Mouse (Mus musculus) gastrocnemius, postnatal 10 days (tissue): ENCODE measurements around the gene Ddn. TPM values are rescaled to one million over a fixed set of nuclear protein-coding genes. Genes with fewer than 3 reads are reported as not detected.
"Not testable (repeated sequence)": the region's sequence is repeated elsewhere in the genome, so short reads cannot be mapped to it uniquely, and the experiment has no call there.

Source experiments
- DNase-seq: peaks from one replicate; pipeline ENCODE4 v3.0.0; 2021; ENCODE audit warnings: mixed read lengths
- total RNA-seq, 2 experiments: library from RNA; stranded (reverse); gene quantifications; 2 replicates each; pipeline ENCODE4 v1.2.3; 2021

Gene Ddn
- total RNA-seq, 2 experiments from 2014 or later: 2.2 to 2.7 TPM

DNA sequence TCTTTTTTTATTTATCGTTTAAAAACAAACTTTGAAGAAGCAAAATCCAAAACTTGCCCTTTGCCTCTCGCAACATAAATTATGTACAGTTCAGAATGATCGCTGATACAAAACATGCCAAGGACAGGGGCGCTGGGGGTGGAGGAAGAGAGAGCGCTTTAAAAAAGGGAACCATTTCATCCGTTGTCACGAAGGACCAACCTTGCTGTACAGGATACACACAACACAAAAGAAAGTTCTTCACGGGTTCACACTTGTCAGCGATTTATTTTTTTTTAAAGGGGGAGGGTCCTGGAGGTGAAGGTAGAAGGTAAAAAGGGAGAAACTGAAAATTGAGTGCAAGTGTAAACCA, 22.4 kb upstream of the Ddn start:
- no peak for DNase-seq

DNA sequence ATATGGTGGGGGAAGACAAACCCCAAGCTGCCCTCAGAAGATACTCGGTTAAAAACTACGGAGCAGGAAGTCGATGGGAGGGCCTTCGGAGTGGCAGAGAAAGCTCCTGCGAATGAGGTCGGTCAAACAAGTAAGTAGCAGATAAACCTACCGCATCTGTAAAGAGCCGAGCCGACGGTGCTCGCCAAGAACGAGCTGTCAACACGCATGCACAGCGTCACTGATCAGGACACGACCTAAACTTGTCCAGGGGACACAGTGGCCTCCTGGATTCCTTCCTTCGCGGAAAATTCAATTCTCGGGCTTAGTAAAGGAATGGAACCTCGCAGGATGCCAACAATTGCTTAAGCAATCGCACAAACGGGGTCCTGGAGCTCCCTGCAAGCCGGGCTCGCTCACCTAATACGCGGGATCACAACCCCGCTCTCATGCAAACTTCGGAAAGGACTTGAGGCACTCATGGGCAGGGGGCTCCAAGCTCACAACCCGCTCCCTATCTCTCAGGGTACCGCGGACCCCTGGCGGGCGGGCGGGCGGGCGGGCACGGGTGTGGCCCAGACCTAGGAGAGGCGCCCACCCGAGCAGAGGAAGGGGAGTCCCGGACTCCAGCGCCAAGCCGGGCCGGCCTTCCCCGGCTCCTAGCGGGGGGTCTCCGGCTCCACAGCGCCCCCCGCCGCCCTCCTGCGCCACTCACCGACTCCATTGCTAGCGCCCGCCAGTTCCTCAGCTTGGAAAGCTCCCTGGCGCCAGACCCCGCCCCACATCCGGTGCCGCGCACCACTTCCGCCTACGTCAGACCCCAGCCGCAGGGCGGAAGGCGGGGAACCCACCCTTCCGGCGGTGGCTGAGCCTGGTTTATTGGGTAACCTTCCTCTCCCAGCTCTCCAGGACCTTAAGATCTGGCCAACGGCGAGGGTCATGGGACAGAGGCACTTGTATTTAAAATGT, 21.7 kb upstream of the Ddn start, which contains the start of gene Prkag1:
Gene Prkag1, minus strand, starts transcription at position 786 of the 948 bp plus-strand sequence.
- peak; percentile 97 for DNase-seq

DNA sequence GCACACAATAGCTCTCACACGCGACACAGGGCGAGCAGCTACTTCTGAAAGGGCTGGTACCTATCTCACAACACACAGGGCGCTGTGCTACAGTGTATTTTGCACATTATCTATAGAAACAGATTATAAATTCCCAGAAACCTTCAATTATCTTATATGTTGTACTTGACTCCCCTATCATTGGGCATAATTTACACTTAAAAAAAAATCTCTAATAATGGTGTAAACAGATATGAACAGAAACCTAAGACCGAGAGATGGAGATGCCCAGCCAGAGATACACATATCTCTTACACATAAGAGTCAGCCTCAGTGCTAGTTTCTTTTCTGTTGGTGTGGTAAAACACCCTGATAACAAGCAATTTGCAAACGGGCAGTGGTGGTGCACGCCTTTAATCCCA, 18.3 kb upstream of the Ddn start:
- DNase-seq: no peak

DNA sequence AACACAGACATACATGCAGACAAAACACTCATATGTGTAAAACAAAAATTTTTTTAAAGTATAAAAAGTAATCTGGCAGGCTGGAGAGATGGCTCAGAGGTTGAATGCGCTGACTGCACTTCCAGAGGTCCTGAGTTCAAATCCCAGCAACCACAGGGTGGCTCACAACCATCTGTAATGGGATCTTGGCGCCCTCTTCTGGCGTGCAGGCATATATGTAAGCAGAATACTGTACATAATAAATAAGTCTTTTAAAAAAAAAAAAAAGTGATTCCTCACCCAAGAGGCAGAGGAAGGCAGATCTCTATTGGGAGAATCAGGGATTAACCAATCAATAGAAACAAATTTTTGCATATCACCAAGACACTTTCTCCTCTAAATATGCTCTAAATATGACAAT, 14.1 kb upstream of the Ddn start:
- no peak for DNase-seq

DNA sequence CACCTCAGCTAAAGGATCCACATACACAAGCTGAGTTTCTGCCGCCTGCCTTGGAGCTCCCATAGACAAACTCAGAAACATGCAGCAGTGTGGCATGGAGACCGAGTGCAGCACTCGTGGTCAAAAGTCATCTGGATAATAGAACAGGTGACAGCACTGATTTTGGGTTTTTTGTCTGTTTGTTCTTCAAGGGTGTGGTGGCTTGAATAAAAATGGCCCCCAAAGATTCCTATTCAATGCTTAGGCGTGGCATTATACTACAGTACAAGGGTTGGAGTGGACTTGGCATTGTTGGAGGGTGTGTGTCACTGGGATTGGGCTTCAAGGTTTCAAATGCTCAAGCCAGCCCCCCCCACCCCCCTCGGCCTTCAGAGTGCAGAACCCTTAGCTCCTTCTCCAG, 12.9 kb upstream of the Ddn start:
- no peak for DNase-seq

DNA sequence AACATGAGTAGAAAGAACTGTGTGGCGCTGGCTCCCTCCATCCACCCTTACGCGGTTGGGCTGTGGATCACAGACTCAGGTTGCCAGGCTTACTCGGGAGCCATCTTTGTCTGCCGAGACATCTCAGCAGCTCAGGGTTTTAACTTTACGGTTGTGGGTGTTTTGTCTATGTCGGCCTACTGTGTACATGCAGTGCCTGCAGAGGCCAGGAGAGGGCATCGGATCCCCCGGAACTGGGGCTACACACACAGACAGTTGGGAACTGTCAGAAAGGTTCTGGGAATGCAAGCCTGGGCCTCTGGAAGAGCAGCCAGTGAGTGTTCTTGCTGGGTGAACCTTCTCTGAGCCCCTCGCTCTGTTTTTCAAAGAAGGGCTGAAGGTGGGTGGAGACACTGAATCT, 12.1 kb upstream of the Ddn start:
- DNase-seq: no peak

DNA sequence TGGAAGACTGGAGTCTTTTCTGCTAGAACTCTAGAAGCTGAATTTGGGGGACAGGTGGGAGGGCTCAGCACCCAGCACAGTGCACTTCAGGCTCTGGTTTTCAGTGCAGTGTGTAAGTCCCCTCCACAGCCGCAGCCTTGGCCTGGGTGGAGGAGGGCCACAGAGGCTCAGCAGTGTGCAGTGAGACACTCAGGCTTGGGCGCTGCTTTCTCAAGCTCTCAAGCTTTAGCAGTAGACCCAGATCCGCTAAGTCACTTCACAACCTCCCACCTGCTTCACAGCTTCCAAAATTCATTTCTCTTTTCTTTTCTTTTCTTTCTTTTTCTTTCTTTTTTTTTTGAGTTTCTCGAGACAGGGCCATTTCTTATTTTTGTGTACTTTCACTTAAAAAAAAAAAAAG, 11.6 kb upstream of the Ddn start:
- no peak for DNase-seq

DNA sequence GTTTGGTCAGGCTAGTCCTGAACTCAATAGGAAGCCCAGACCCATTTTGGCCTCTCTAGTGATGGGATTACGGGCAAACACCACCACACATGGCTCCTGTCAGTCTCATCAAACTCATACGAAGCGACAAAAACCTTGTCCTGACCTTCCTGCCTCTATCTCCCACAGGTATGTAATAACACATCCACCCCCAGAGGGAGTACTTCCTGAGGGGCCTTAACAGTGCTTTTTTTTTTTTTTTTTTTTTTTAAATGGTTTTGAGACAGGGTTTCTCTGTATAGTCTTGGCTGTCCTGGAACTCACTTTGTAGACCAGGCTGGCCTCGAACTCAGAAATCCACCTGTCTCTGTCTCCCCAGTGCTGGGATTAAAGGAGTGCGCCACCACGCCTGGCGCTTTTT, 8.9 kb upstream of the Ddn start:
- no peak for DNase-seq

DNA sequence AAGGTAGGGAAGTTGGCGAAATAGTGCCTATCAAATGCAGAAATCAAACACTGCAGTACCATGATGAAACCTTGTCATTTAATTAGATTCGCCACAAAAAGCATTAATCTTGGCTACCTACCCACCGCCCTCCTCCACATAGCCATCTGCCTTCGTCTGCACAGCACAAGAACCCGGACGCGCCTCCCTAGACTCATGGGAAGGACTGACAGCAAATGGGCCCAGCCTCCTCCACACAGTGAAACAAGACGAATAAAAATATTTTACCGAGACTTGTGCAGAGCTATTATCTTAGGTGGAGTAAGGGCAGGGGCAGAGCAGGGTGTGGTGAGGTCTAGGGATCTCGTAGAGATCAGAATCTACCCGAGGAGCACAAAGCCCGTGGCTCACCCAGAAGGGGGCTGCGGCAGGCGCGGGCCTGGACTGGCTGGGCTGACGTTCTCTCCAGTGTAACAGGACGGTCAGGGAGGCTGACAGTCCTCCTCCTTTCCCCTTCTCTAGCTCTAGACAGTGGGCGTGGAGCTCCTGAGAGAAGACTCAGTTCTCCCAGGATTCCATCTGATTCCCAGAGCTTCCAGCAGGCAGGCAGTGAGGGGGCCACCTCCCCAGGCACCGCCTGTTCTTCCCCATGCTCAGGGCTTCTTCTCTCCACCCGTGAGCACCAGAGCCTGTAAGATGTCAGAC, 3.6 kb upstream of the Ddn start:
- no peak for DNase-seq

DNA sequence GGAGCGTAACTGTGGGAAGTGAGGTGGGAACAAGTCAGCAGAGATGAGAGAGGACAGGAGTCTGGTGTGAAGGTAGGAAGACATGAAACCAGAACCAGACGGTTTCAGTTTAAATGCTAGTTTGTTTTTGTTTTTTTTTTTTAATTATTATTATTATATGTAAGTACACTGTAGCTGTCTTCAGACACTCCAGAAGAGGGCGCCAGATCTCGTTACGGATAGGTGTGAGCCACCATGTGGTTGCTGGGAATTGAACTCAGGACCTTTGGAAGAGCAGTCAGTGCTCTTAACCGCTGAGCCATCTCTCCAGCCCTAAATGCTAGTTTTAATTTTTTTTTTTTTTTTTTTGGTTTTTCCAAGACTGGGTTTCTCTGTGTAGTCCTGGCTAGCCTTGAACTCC, 922 bp upstream of the Ddn start:
- not testable (repeated sequence) for DNase-seq

DNA sequence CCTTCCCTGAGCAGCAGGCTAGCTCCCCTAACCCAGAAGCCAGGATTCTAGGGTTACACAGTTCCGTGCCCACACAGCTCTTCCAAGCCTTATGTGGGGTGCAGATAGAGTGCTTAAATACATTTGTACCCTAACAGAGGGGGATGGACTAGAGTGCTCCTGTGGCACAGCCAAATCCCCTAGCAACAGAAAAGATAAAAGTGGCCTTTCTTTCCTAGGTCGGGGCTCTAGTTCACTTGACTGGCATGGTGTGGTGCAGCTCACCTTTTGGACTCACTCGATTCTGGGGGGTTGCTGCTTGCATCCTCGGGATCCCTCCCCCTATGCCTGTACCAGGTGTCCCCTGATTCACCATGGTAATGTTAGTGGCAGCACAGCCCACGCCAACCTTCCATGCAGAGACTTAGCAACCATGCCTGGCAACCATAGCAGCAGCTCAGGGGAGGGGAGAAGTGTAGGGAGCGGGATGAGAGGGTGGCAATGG, 597 bp downstream of the Ddn start:
- DNase-seq: no peak

DNA sequence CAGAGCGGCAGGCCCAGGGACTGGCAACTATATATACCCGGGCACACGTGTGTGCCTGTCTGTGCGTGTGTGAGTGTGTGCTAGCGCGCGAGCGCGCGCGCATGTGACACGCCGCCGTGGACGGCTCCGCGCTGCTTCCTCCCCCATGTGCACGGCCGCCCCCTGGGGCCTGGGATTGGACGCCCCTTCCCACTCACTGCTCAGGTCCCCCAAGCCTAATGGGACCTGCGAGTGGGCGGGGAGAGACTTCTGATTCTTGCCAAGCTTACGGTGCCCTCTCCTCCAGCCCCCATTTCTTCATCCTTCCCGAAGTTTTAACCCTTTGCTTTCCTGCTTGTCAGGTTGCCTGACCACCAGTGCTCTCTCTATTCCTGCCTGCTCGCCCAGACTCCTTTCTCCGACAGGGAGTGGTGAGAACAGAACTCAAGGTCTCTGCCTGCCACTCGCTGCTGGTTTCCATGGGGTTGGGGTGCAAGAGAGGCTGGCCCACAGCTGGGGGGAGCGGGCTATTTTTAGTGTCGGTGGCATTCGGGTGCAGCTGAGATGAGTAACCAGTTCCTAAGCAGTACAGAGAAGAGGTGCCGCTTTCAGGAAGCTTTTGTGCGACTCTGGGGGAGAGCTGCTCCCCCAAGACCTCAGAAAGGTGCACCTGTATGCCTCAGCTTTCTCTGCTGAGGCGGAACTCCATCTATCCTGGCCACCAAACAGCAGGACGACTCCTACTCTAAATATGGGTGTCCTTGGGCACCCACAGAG, 1.2 kb downstream of the Ddn start:
- peak; percentile 42 for DNase-seq

DNA sequence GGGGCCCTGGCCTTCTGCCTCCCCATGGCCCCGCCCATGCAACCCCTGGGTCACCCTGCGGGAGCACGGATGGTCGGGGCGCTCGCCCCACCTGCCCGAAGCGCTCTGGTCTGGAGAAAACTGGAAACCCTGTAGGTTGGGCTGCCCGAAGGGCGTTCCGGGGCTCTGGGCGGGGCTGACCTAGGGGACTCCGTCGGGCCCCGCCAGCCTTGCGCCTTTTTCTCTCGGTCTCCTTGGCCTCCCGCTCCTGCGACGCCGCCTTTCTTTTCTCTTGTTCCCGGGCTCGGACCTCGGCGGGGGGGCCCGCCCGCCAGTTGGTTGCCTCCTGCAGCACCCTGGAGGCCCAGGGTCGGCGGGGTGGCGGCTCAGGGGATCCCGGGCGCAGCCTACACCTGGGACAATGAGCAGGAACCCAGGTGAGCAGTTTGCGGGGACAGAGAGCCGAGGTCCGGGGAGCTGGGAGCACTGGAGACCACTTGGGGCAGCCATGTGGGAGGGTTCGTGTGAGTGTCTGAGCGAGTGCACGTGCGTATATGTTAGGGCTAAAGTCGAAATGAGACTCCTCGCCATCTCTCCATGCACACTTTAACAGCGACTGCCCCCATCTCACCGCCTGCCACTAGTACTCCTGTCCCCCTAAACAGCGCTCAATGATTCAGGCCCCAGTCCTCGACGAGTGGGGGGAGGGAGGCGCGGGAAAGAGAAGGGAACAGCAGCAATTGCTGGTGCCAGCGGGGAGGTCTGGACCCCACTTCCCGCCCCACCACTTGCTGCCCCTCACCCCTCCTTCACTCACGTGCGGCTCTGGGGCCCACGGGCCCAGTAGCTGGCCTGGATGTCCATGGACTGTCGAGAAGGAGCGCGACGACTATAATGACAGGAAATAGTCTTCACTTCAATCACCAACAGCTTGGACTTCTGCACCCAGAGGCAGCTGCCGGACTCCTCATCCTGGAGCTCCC, 2.2 kb downstream of the Ddn start:
- peak; percentile 34 for DNase-seq

DNA sequence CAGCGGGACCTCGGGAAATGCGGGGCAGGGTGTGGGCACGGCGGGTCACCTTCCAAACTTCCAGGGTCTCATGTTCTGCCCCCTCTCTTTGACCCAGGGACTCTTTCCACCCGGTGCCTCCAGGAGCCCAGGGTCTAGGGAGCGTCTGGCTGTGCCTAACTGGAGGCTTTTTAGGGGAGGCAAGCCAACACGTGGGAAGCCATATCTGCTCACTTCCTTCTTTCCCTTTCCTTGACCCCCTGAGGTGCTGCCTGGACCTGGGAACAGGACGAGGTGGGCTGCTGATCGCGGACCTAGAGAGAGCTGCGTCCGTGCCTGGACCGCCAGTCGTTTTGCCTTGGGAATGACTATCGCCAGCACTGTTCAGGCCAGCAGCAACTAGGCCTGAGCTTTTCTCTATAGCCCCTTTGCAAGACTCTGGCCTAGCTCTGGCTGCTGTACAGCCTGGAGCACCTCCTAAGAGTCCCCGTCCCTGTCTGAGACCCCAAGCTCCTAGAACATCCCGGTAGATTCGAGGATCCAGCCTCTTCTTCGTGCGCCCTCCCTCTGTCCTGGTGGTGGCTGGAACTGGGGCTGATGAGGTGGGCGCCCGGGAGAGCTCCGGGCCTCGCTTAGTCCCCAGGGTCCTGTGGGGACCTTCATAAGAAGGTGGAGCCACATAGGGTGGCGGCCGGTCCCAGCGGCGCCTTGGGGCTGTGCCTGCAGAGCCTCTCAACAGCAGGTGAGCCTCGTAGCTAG, 3.0 kb downstream of the Ddn start:
- peak; percentile 13 for DNase-seq

DNA sequence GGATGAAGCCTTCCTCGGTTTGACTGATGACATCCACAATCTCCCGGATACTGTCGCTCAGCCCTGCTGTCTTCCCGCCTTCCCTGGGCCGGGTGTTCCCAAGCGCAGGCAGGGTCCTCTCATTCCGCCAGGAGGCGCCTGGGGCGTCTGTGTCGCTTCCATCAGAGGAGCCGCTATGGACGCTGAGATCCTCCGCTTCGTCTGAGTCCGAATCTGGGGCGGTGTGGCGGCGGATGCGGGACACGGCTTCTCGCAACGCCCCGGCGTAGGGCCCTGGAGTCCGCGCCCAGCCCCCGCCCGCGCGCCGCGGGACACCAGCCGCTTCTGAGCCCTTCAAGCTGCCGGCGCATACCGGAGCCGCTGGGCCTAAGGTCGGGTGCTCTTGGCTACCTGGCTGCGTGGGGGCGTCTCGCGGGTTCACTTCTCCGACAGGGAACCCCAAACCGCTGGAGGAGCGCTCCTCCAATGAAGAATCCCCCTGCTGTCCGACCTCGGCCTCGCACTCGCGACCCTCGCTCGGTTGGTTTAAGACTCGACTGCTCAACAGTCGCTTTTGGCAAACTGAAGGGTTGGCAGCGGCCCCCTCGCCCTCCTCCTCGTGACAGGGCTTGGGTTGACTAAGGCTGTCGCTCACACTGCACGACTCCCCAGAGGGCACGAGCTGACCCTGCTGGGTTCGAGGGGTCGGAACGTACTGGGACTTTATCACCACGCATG, 3.8 kb downstream of the Ddn start:
- DNase-seq: peak; percentile 76

DNA sequence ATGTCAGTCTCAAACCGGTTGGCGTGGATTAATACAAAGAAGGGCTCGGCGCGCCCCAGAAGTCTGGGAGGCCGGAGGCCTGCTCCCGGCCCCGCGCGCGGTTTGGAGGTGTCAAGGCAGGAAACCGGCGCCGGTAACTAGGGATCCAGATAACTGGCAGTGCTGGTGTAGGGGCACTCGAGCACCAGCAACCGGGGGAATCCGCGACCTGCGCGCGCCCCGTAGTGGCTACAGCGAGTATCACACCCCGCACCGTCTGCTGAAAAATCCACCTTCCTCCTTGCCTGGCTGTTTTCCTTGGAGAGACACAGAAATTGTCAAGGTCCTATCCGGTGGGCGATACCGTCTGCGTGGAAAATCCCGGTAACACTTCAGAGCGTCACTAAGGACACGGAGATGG, 5.2 kb downstream of the Ddn start:
- peak; percentile 89 for DNase-seq

DNA sequence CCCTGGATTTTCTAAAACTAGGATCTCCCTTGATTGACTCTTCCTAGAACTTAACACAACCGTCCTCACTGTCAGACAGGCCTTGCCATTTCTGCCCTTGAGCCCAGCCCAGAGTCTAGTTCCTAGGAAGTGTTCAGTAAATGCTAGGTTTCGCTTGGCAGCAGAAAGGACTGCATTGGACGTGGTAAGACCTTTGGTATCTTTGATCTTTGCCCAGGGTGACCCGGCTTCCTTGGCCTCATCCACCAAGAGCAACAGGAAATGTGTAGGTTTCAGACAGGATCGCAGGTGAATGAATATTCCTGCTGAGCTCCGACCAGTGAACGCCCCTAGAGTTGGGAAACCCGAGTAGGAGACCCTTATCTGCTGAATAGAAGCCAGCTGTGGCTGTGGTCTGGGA, 6.4 kb downstream of the Ddn start:
- DNase-seq: no peak

DNA sequence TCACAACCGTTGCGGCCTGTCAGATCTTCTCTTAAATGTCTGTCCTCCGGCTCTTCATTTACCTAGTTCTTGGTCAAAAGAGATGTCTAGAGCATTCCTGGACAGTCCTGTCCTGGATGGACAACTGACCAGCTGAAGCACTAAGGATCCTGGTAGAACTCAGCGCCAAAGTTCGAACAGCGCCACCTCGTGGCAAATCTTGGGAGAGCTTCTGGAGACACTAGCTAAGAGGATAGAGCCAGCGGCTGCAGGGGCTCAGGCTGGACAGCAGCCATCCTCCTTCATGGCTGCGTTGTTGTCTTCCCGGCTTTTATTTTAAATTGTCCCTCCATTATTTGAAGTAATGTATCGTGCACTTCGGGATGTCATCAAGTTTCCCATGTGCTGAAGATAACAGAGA, 9.9 kb downstream of the Ddn start:
- peak; percentile 90 for DNase-seq

DNA sequence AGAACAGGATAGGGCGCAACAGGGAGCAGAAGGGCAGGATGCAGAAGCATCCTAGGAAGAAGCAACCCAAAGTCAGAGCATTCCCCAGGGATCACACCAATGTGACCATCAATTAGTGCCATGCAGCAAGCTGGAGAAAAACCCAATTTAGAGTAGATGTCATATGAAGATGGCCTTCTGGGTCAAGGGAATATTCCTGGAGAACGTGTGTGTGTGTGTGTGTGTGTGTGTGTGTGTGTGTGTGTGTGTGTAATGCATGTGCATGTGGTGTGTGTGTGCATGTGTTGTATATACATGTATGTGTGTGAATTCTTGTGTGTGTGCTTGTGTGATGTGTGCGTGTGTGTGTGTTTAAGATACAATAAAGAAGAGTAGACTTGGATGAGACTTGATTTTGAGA, 10.4 kb downstream of the Ddn start:
- no peak for DNase-seq

DNA sequence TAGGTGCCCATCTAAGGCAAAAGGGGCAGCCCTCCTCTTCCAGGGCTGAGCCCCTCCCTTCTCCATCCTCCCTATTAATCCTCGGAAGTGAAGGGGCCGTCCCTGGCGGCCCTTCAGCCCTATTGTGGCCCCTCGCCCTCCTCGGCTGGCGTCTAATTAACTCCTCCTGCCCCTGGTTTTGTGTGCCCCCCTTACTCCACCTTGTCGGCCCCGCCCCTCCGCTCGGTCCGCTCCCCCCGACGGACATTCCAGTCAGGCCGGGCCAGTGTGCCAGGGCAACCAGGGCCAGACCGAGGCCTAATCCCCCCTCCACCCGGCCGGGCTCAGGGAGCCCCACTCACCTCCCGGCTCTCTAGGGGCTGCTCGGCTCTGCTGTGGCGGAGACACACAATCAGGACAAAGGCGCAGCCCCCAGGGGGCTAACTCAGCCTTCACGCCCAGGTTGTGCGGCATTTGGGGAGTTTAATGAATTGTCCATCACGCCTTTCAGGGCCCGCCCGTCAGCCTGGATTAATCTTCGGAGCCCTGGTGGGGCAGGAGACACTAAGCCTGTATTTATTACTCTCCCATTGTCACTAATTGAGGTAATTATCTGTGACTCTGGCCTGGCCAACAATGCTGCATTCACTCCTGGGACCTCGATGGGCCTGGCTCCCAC, 11.3 kb downstream of the Ddn start:
- DNase-seq: no peak
